Mouse (Mus musculus): ENCODE results near the gene Edc3. TPM values are rescaled to one million over a fixed set of nuclear protein-coding genes. Genes with fewer than 3 reads are reported as not detected.
A peak's percentile ranks its signal among the peaks of the same experiment; 100 is the strongest.
"Not testable (repeated sequence)": the region's sequence is repeated elsewhere in the genome, so short reads cannot be mapped to it uniquely, and the experiment has no call there.

Edc3 gene
- total RNA-seq, 2 experiments from 2014 or later, result 11.7 to 12.0 TPM

GRCm38 (mm10) chr9:57706496-57706895 lies 1.8 kb upstream of the Edc3 start:
- DNase-seq, result no peak

DNA sequence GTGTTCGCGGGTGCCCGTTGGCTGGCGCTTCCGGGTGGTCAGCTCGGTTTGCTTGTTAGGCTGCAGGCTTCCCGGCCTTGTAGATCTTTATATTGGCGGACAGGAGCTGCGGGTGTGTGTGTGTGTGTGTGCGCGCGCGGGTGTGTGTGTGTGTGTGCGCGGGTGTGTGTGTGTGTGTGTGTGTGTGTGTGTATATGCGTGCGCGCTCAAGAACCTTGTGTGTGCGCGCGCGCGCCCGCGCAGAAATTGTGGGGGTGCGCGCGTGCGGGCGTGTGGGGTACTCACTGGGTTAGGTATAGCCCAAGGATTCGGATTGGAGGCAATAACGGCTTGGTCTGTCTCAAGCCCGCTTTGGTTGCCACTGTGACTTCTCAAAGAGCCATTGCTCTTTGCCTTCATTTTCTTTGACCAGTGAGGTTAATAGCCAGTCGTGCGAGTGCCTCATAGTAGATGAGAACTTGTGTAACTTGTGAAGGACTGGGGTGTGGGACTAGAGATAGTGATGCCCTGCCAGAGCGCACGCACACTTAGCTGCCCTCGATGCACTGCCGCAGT lies 457 bp downstream of the Edc3 start:
- peak; percentile 53 for DNase-seq

GRCm38 (mm10) chr9:57710214-57710613 lies 1.9 kb downstream of the Edc3 start:
- DNase-seq, result not testable (repeated sequence)

- DNase-seq, result no peak
Measured at GRCm38 (mm10) chr9:57712194-57712593, 3.9 kb downstream of the Edc3 start.

DNA sequence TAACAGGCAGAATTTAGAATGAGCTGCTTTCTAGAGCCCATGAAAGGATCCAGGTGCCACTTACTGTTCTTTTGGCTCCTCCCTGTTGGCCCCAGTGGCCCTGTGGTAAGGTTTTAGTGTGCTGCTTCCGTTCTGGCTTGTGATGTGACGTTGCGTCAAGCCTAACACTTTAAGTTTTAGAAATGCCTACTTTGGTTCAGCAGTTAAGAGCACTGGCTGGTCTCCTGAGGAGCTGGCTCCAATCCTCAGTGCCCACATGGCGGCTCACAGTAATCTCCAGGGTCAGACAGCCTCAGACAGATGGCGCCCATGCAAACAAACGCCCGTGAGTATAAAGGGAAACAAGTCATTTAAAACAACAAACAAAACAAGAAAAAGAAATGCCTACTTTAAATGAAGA lies 10.1 kb downstream of the Edc3 start:
- DNase-seq, result peak; percentile 43

DNA sequence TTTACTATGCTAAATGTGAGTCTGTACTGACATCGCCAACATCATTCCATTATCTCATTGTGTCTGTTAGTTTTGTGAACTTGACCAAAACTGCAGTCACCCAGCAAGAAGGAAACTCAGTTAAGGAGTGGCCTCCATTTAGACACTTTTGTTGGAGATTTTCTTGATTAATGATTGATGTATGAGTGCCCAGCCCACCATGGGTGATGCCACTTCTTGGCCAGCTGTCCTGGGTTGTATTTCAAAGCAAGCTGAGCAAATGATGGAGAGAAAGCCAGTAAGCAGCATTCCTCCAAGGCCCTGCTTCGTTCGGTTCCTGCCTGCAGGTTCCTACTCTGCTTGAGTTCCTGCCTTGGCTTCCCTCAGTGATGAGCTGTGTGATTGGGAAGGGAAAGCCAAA lies 12.4 kb downstream of the Edc3 start:
- no peak for DNase-seq

DNA sequence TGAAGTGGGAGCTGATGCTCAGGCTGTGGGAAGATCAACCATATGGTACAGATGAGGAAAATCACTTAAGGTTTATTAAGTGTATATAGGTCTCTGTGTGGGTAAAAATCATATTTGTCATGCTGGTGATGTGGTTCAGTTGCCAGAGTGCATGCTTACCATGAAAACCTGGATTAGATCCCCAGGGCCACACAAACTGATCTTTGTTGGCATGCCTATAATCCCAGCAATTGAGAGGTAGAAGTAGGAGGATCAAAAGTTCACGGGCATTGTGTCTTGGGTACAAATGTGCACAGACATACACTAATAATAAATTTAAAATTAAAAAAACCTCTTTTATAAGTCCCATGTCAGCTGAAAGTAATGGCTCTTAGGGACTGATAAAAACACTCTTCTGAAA lies 14.0 kb downstream of the Edc3 start:
- no peak for DNase-seq

DNA sequence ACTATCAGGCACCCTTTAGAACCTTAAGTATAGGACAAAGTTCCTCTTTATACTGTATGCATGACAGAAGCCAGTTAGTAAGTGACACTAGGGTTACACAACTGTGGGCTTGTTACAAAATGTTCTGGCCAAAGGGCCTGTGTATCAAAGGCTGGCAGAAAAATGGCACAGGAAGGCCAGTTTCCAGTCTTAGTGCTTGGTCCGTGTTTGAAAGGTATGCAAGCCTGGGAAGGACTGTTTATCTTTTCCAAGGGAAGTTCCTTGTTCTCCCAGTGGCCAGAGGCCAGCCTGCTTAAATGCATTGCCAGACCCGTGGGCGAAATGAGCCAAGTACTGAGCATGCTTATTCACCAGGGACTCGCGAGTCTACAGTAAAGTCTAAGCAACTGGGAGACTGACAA lies 15.0 kb downstream of the Edc3 start:
- peak; percentile 77 for DNase-seq

- DNase-seq, result no peak
Measured at GRCm38 (mm10) chr9:57723796-57724195, 15.5 kb downstream of the Edc3 start.

GRCm38 (mm10) chr9:57724701-57725100 lies 16.4 kb downstream of the Edc3 start:
- DNase-seq, result no peak

GRCm38 (mm10) chr9:57728312-57728711 lies 20.0 kb downstream of the Edc3 start:
- no peak for DNase-seq

DNA sequence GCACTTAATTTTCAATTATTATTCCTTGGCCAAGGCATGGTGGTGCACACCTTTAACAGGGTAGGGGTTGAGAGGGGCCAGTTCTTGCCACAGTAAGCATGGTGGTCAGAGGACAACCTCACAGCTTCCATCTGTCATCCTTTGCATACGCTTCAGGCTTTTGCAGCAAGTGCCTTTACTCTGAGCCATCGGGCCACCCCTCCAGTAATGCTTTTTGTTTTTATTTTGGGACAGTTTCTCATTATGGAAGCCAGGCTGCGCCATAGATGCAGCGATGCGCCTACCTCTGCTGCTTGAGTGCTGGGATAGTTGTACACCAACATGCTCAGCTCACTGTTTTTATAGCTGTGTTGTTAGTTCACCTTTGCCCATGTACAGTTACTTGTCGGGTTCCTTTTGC lies 25.3 kb downstream of the Edc3 start:
- DNase-seq, result no peak

GRCm38 (mm10) chr9:57739863-57740262 lies 31.5 kb downstream of the Edc3 start:
- DNase-seq, result no peak

DNA sequence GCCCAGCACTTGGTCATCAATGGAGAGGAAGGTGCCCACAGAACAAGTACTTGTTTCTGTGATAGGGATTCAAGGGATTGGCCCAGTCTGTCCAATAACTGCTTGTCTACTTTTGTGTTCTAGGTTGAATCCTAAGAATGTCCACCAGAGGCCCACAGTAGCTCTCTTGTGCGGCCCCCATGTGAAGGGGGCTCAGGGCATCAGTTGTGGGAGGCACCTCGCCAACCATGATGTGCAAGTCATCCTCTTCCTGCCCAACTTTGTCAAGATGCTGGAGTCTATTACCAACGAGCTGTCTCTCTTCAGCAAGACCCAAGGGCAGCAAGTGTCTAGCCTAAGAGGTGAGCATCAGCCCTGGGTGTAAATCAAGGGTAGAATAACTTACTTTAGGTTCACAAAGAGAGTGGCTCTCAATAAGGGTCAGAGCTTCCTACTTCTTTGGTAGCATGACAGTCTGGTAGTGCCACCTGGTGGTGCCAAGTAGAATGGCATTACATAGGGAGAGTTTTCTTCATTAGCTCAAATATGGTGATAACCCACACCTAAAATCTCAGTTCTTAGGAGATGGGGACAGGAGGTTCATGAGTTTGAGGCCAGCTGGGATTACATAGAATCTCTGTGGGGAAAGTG lies 36.2 kb downstream of the Edc3 start:
- peak; percentile 54 for DNase-seq

DNA sequence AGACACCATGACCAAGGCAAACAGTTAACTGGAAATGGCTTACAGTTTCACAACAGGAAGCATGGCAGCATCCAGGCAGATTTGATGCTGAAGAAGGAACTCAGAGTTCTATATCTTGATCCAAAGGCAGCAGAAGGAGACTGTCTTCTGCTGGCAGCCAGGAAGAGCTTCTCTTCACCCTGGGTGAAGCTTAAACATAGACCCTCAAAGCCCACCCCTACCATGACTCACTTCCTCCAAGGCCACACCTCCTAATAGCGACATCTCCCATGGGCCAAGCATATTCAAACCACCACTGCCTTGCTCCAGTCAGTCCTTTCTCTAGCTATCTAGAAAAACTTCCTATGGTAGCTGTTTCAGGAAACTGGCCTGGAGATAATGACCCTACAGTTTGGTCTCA lies 38.7 kb downstream of the Edc3 start:
- DNase-seq, result no peak

- DNase-seq, result peak; percentile 51
Measured at GRCm38 (mm10) chr9:57748137-57748536, 39.8 kb downstream of the Edc3 start.

DNA sequence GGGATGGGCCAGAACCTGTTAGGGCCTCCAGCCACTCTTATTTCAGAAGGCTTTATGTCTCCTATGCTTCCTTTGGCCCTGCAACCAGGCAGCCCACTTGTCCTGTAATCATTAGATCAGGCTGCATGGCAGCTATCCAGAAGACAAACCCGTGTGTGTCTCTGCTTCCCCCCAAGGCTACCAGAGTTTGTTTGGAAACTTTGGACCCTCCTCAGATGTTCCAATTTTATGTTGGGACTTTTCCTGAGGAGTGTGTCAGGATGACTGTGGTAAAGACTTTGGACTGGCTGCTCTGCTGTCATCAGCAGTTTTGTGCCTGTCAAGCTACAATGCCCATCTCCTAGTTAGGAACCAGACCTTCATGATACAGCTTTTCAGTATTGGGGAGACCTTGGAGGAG lies 40.5 kb downstream of the Edc3 start:
- DNase-seq, result no peak

DNA sequence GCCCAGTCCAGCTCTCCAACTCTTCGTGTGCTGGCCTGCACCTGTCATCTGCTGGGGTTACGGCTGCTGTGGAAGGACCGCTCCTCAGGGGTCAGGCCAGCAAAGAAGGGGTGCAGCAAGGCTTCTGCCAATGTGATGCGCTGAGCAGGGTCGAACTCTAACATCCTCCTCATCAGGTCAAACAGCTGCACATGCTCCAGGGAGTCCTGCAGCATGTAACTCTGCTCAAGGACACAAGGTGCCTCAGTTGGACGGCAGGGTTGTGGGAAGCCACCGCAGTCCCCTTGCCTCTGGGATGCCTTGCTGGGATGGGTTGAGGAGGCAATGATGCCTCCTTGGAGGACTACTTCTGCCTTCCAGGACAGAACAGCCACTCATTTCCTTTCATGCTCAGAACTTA lies 42.6 kb downstream of the Edc3 start:
- DNase-seq, result no peak

GRCm38 (mm10) chr9:57757578-57757977 lies 49.2 kb downstream of the Edc3 start:
- no peak for DNase-seq

DNA sequence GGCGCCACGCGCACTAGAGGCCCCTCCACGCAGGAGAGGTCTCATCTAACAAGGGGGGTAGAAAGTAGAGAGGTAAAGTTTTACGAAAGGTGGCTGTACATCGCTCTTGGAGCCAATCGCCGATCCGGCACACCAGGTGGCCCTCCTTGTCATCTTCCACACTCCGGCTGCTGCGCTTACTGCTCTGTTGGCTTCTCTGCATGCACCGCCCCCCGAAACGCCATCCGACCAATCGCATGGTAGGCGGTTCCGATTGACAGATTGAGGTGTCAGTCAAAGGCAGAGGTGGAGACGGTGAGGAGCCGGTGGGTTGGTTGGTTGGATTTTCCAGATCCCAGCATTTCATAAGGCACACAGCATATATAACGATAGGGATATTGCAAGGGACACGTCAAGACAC lies 50.2 kb downstream of the Edc3 start:
- DNase-seq, result no peak

GRCm38 (mm10) chr9:57759289-57759688 lies 50.9 kb downstream of the Edc3 start:
- peak; percentile 88 for DNase-seq

GRCm38 (mm10) chr9:57760416-57761146 lies 52.2 kb downstream of the Edc3 start:
- no peak for DNase-seq
